Mouse (Mus musculus) intestine, embryonic 15.5 days (tissue): ENCODE measurements around the gene Hist1h2bh. TPM values are rescaled to one million over a fixed set of nuclear protein-coding genes. Genes with fewer than 3 reads are reported as not detected.
"Not testable (repeated sequence)": the region's sequence is repeated elsewhere in the genome, so short reads cannot be mapped to it uniquely, and the experiment has no call there.

Experiments
- ATAC-seq: fragments of 200-750 bp; cut with Nextera tagmentation; 2 replicates; pipeline ENCODE4 v1.8.0; 2017; ENCODE audit warnings: moderate TSS enrichment, moderate library complexity
- H3K27ac ChIP-seq: fragments of 300-500 bp; sonication (generic); 2 replicates; pipeline ENCODE4 v1.5.1; 2015; ENCODE audit warnings: mild to moderate bottlenecking, inconsistent platforms
- H3K27me3 ChIP-seq: fragments of 300-500 bp; sonication (generic); replicated peaks from 2 replicates; pipeline ENCODE4 v1.6.1; 2015; ENCODE audit warnings: inconsistent platforms
- H3K36me3 ChIP-seq: fragments of 300-500 bp; sonication (generic); 2 replicates; pipeline ENCODE4 v1.6.1; 2015; ENCODE audit warnings: inconsistent platforms
- H3K4me1 ChIP-seq: fragments of 300-500 bp; sonication (generic); replicated peaks from 2 replicates; pipeline ENCODE4 v1.6.1; 2015; ENCODE audit warnings: inconsistent platforms
- H3K4me2 ChIP-seq: fragments of 300-500 bp; sonication (generic); replicated peaks from 2 replicates; pipeline ENCODE4 v1.6.1; 2015; ENCODE audit warnings: mild to moderate bottlenecking, inconsistent platforms
- H3K4me3 ChIP-seq: fragments of 300-500 bp; sonication (generic); replicated peaks from 2 replicates; pipeline ENCODE4 v1.5.1; 2015; ENCODE audit warnings: inconsistent platforms
- H3K9ac ChIP-seq: fragments of 300-500 bp; sonication (generic); 2 replicates; pipeline ENCODE4 v1.6.1; 2015; ENCODE audit warnings: inconsistent platforms
- H3K9me3 ChIP-seq: fragments of 300-500 bp; sonication (generic); 2 replicates; pipeline ENCODE4 v1.6.1; 2016; ENCODE audit warnings: inconsistent platforms
- WGBS: fragments of 180-500 bp; shearing (Covaris S2); methylation state at CpG from one replicate; pipeline ENCODE4 v1.1.7; 2015; 5-methylcytosine and 5-hydroxymethylcytosine counted together
- polyA plus RNA-seq: library from polyadenylated mRNA; unstranded; fragments of >200 nt; fragmentation: Nextera tagmentation; extraction: Ambion mirVana; gene quantifications from 2 replicates; pipeline ENCODE4 v1.2.1, GENCODE M21; 2015

The Hist1h2bh gene
- polyA plus RNA-seq, 1 experiment from 2014 or later, result 1.1 TPM

DNA sequence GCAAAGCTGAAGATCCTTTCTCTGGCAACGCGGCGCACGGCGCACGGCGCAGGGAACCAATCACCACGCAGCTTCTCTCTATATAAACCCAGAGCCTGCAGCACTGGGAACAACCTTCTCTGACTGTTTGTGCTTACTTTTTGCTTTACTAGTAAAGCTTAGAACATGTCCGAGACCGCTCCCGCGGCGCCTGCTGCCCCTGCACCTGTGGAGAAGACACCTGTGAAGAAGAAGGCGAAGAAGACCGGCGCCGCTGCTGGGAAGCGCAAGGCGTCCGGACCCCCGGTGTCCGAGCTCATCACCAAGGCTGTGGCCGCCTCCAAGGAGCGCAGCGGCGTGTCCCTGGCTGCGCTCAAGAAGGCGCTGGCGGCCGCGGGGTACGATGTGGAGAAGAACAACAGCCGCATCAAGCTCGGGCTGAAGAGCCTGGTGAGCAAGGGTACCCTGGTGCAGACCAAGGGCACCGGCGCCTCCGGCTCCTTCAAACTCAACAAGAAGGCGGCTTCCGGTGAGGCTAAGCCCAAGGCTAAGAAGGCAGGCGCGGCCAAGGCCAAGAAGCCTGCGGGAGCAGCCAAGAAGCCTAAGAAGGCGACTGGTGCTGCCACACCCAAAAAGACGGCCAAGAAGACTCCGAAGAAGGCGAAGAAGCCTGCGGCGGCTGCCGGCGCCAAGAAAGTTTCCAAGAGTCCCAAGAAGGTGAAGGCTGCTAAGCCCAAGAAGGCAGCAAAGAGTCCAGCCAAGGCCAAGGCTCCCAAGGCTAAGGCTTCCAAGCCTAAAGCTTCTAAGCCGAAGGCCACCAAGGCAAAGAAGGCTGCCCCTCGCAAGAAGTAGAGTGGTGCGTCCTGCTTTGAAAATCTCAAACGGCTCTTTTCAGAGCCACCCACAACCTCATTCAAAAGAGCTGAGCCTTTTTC, 12.0 kb upstream of the Hist1h2bh start:
- Histone ChIP-seq H3K9ac (peak overlapping the region; percentile 87), H3K36me3 (no peaks in the 10 kb centered on the region), H3K9me3 (no peaks in the 10 kb centered on the region), H3K27me3 (no peaks in the 10 kb centered on the region), H3K4me3 (peak overlapping the region; percentile 56), H3K4me2 (peak overlapping the region; percentile 88), H3K27ac (peak overlapping the region; percentile 98), H3K4me1 (peaks cover 3% of the 10 kb centered on the region)
- ATAC-seq, result peak; percentile 86
- under 1% methylated on average over 54 of the region's 54 CpGs for WGBS

DNA sequence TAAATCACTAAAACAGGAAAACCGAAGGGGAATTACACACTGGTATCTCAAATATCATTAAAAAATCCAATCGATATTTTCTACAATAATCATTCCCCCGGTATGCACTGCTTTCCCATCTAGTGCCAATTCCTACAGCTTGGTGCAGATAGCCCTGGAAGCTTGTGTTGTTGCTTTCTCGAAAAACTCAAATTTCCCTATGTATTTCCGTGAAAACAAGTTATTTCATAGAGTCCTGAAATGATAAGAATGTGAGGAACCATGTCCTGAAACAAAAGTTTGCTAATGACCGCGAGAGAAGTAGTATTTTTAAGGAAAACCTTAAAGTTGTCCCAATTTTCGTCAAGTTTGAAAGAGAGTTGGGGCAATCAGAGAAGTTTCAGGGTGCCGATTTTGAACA, 11.2 kb upstream of the Hist1h2bh start:
- peak overlapping the region; percentile 88 for H3K4me2 ChIP-seq
- no peaks in the 10 kb centered on the region for H3K9me3 ChIP-seq
- 16% methylated on average over 9 of the region's 9 CpGs for WGBS
- H3K27ac ChIP-seq, result peak overlapping the region; percentile 98
- H3K4me1 ChIP-seq, result peaks cover 3% of the 10 kb centered on the region
- no peak for ATAC-seq
- H3K27me3 ChIP-seq, result no peaks in the 10 kb centered on the region
- peak overlapping the region; percentile 28 for H3K9ac ChIP-seq
- H3K36me3 ChIP-seq, result no peaks in the 10 kb centered on the region
- peak overlapping the region; percentile 56 for H3K4me3 ChIP-seq

DNA sequence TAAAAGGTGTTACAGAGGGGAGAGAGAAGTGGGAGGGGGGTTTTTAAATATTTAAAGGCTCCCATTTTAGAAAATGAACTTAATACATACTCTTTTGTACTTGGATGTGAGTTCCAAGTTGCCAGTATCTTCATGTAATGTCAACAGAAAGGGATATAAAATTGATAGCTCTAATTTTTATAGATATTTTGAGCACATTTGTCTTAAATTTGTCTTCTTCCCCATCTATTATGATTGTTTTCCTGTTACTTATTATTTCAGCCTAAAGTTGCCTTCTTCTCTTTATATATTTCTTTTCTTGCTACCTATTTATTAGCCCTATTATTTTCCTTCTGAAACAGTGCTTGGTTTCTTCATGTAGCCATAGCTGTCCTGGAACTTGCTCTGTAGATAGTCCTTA, 9.8 kb upstream of the Hist1h2bh start, which contains the start of gene Hist1h1d:
Gene Hist1h1d (plus strand): TSS at position 301 of the 400 bp plus-strand sequence.
- no peaks in the 10 kb centered on the region for H3K27me3 ChIP-seq
- no peak within 1 kb of the TSS for H3K4me3 ChIP-seq
- no peaks in the 10 kb centered on the region for H3K36me3 ChIP-seq
- peak within 1 kb of the TSS; percentile 98 for H3K27ac ChIP-seq
- no peak within 1 kb of the TSS for H3K9ac ChIP-seq
- H3K4me2 ChIP-seq, result peak within 1 kb of the TSS; percentile 61; the same call in 1 of the 2 replicates
- ATAC-seq, result no peak
- peaks cover 3% of the 10 kb centered on the region for H3K4me1 ChIP-seq
- H3K9me3 ChIP-seq, result no peaks in the 10 kb centered on the region

DNA sequence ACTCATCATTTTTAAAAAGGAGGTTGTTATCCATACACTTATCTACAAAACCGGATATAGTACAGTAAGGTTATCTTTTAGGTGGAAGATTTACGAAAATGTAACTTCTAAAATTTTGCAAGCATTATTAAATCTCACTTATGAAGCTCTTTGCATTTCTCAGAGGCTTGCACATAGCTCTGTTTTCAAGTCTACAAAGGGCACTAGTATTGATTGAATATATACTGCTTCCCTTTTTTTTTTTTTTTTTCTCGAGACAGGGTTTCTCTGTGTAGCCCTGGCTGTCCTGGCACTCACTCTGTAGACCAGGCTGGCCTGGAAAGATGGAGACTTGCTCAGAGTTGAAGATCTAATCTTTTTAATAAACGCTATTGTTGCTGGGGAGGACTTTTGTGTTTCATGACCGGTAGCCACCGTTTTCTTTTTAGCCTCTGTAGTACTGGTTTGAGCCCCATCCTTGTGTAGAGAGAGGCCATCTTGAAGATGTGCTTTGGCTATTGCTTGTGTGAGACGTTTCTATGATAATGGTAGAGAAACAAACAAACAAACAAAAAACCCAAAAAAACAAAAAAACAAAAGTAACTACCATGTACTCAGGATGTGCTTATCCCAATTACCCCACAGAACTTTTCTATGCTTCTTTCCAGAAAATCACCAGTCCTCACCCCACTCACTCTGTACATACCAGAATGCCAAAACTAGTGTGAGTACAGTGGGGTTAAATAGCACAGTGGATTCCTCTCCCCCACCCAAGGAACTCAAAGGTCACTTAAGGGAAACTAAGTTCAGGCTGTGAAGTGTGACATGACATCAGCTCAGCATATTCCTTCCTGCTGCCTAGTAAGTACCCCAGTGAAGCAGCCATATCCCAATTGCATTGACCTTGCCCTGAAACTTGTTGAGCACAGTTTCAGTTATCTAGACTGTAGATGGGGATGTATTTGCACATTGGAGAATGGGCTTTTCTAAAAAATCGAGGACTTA, 9.0 kb upstream of the Hist1h2bh start:
- 0 out of 2 replicates have a peak overlapping the region, but pooled peaks have one; percentile 30 for H3K9ac ChIP-seq
- H3K9me3 ChIP-seq, result no peaks in the 10 kb centered on the region
- peak overlapping the region; percentile 44 for H3K4me3 ChIP-seq
- peak overlapping the region; percentile 61 for H3K4me2 ChIP-seq
- peak overlapping the region; percentile 92 for H3K27ac ChIP-seq
- ATAC-seq, result no peak
- H3K4me1 ChIP-seq, result peaks cover 3% of the 10 kb centered on the region
- no peaks in the 10 kb centered on the region for H3K27me3 ChIP-seq
- 53% methylated on average over 8 of the region's 8 CpGs for WGBS
- H3K36me3 ChIP-seq, result no peaks in the 10 kb centered on the region

DNA sequence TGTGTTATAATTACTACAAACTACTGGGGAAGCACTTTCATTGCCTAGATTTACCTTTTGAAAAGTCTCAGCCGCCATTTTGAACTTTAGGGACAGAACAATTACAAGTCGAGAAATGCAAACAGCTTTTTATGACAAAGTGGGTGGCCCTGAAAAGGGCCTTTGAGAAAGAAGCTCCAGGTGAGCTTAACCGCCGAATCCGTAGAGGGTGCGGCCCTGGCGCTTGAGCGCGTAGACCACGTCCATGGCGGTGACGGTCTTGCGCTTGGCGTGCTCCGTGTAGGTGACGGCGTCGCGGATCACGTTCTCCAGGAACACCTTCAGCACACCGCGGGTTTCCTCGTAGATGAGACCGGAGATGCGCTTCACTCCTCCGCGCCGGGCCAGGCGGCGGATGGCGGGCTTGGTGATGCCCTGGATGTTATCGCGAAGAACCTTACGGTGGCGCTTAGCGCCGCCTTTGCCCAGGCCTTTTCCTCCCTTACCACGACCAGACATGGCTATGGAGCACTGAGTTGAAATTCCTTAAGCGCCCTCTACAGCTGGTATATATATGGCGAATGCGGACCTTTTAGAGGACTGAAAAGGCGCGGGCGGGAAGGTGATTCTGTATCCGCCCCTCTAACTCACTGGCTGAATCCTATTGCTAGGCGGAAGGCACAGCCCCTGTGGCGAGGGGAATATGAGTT, 8.1 kb upstream of the Hist1h2bh start, which contains the start of gene Hist1h4f:
Gene Hist1h4f (minus strand): TSS at position 503 of the 689 bp plus-strand sequence.
- Histone ChIP-seq H3K4me3 (peak within 1 kb of the TSS; percentile 44), H3K27ac (peak within 1 kb of the TSS; percentile 92)

DNA sequence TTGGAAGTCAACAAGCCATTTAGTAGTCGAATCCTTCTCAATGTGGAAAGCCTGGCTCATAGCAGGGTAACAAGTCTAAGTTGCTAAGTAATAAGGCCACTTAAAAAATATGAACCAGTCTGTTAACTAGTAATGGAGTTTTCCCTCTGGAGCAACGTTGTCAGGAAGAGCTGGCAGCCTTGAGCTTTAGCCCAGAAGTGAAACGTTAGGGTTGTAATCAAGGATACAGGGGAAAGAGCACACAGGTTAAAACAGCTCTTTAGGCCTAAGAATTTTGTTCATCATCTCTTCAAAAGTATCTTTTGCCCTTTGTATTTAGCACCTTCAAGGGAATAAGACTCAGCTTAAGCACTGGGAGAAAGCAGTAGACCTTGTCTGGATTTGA, 7.6 kb upstream of the Hist1h2bh start:
- WGBS, result 5% methylated on average over 3 of the region's 3 CpGs
- Histone ChIP-seq H3K27me3 (no peaks in the 10 kb centered on the region), H3K9me3 (no peaks in the 10 kb centered on the region), H3K4me2 (peak overlapping the region; percentile 61), H3K4me1 (no peaks in the 10 kb centered on the region; the same call in 1 of the 2 replicates), H3K9ac (peak overlapping the region; percentile 36), H3K27ac (peak overlapping the region; percentile 92), H3K4me3 (peak overlapping the region; percentile 44), H3K36me3 (no peaks in the 10 kb centered on the region)
- ATAC-seq, result no peak

More for the DNA sequence above, 8.1 kb upstream of the Hist1h2bh start, which contains the start of gene Hist1h4f:
- under 1% methylated on average over 47 of the region's 47 CpGs for WGBS
- H3K27me3 ChIP-seq, H3K4me1 ChIP-seq, H3K36me3 ChIP-seq, H3K9me3 ChIP-seq: not testable (repeated sequence)
- Histone ChIP-seq H3K4me2 (peak within 1 kb of the TSS; percentile 61), H3K9ac (peak within 1 kb of the TSS; percentile 36)
- ATAC-seq, result peak; percentile 84

DNA sequence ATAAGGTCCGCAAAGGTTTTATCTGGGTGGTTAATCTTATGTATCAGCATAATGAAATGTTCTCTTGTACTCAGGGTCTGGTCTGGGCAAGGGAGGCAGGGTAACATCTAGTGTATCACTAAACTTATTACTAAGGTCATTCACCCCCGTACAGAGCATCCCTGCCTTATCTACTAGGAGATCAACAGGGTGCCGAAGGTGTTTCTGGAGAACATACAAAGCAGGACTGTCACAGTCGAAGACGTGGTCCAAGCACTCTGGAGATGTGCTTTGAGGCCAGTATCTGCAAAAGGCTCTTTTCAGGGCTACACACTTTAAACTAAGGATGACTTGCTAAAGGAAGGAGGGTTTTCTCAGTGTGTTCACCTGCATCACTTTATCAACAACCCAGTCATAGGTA, 3.5 kb upstream of the Hist1h2bh start:
- 56% methylated on average over 5 of the region's 5 CpGs for WGBS
- H3K4me2 ChIP-seq, result no peak overlapping the region
- no peak overlapping the region for H3K4me3 ChIP-seq
- H3K36me3 ChIP-seq, result no peaks in the 10 kb centered on the region
- no peak overlapping the region for H3K9ac ChIP-seq
- H3K4me1 ChIP-seq, result no peaks in the 10 kb centered on the region
- H3K27me3 ChIP-seq, result no peaks in the 10 kb centered on the region
- no peak overlapping the region for H3K27ac ChIP-seq
- no peaks in the 10 kb centered on the region for H3K9me3 ChIP-seq
- ATAC-seq, result no peak

DNA sequence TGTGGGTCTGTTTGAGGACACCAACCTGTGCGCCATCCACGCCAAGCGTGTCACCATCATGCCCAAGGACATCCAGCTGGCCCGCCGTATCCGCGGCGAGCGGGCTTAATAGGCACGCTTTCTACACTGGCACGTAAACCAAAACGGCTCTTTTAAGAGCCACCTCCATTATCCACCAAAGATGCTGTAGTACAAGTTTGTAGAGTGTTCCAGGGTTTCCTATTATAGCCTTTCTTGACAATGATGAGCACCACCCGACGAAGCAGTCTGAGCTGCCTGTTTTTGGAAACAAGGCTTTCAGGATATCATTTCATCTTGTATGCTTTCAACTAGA, 1.6 kb upstream of the Hist1h2bh start:
- not testable (repeated sequence) for H3K9me3 ChIP-seq, H3K36me3 ChIP-seq, H3K27me3 ChIP-seq, H3K4me1 ChIP-seq
- peak overlapping the region; percentile 44 for H3K4me3 ChIP-seq
- H3K27ac ChIP-seq, result peak overlapping the region; percentile 90; the same call in 1 of the 2 replicates
- peak overlapping the region; percentile 50 for H3K4me2 ChIP-seq
- H3K9ac ChIP-seq, result 0 out of 2 replicates have a peak overlapping the region, but pooled peaks have one; percentile 55
- WGBS, result 0% methylated on average over 12 of the region's 14 CpGs
- ATAC-seq, result peak; percentile 19; the same call in 1 of the 2 replicates

DNA sequence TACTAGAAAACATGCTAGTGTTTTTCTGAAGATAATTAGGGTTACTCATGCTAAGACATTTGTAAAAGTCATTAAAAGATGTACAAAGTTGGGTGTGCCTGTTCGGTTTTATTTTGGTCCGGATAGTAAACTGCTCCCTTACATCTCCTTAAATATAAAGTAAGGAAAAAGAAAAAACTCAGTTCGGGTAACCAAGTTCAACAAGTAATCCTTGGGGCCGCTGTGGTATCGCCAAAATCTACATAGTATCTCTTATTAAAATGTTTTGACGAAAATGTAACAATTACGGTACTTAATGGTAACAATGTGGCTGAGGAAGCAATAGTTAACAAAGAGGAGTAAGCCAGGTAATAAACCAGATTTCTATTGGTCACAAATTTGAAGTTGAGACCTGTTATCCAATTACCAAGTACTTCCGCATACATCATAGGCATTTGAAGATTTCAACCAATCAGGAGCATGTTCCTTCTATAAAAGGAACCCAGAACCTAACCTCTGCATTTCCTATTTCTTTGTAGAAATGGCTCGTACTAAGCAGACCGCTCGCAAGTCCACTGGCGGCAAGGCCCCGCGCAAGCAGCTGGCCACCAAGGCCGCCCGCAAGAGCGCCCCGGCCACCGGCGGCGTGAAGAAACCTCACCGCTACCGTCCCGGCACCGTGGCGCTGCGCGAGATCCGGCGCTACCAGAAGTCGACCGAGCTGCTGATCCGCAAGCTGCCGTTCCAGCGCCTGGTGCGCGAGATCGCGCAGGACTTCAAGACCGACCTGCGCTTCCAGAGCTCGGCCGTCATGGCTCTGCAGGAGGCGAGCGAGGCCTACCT, 984 bp upstream of the Hist1h2bh start, which contains the start of gene Hist1h3f:
Gene Hist1h3f (plus strand): TSS at position 88 of the 822 bp plus-strand sequence.
- H3K4me3 ChIP-seq, result peak within 1 kb of the TSS; percentile 44
- ATAC-seq, result peak; percentile 93
- H3K4me2 ChIP-seq, result peak within 1 kb of the TSS; percentile 67
- H3K27ac ChIP-seq, result peak within 1 kb of the TSS; percentile 90
- H3K9ac ChIP-seq, result peak within 1 kb of the TSS; percentile 55
- no peaks in the 10 kb centered on the region for H3K9me3 ChIP-seq
- no peaks in the 10 kb centered on the region for H3K27me3 ChIP-seq
- H3K36me3 ChIP-seq, result no peaks in the 10 kb centered on the region
- under 1% methylated on average over 24 of the region's 45 CpGs for WGBS
- H3K4me1 ChIP-seq, result 0 out of 2 replicates have a peak, but pooled peaks cover 2% of the 10 kb centered on the region

DNA sequence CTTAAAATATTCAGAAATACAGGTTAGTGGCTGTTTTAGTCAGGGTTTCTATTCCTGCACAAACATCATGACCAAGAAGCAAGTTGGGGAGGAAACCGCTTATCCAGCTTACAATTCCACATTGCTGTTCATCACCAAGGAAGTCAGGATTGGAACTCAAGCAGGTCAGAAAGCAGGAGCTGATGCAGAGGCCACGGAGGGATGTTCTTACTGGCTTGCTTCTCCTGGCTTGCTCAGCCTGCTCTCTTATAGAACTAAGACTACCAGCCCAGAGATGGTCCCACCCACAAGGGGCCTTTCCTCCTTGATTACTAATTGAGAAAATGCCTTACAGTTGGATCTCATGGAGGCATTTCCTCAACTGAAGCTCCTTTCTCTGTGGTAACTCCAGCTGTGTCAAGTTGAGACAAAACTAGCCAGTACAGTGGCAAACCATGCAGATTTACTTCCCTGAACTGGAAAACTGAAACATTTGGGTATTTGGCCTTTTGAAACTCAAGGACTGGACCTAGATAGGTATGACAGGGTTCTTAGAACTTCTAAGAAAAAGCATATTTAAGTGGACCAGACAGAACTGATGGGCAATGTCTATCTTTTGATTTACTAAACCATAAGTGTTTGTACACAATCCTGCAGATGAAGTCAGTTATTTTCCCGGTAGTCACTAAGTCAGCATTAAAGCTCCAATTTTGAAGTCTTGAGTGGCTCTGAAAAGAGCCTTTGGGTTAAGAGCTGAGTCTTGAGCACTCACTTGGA, 789 bp downstream of the Hist1h2bh start:
- H3K27me3 ChIP-seq, H3K36me3 ChIP-seq, H3K9me3 ChIP-seq, ATAC-seq, H3K4me1 ChIP-seq: not testable (repeated sequence)
- Histone ChIP-seq H3K4me2 (peak overlapping the region; percentile 67), H3K27ac (peak overlapping the region; percentile 86), H3K4me3 (peak overlapping the region; percentile 44), H3K9ac (peak overlapping the region; percentile 45)
- WGBS, result 12% methylated on average over 3 of the region's 3 CpGs
